Mouse (Mus musculus) left cerebral cortex, postnatal 14 days (tissue): ENCODE data around the gene Atf6. TPM values are rescaled to one million over a fixed set of nuclear protein-coding genes. Genes with fewer than 3 reads are reported as not detected.

ENCODE experiments used
- DNase-seq, 2 experiments: peaks; one replicate each; pipeline ENCODE4 v3.0.0; 2021 to 2022; ENCODE audit warnings: low spot score in 2 of 2, mixed read lengths in 1 of 2
- intact Hi-C: fragments of 180-260 bp; cut with DNase I; formaldehyde crosslinking; loops from one replicate; pipeline ENCODE4 v1.15.1; 2025
- total RNA-seq, 2 experiments: library from RNA; stranded (reverse); gene quantifications; 2 replicates each; pipeline ENCODE4 v1.2.3; 2021

Gene Atf6
- total RNA-seq, 2 experiments from 2014 or later = 33.2 to 34.6 TPM

- no peak for DNase-seq
- intact Hi-C loops = no loop called here
Measured at GRCm38 (mm10) chr1:170795741-170796347, 71.7 kb downstream of the Atf6 start.

- intact Hi-C loops = no loop called here
- DNase-seq = no peak
Measured at GRCm38 (mm10) chr1:170791542-170791941, 76.0 kb downstream of the Atf6 start.

DNA sequence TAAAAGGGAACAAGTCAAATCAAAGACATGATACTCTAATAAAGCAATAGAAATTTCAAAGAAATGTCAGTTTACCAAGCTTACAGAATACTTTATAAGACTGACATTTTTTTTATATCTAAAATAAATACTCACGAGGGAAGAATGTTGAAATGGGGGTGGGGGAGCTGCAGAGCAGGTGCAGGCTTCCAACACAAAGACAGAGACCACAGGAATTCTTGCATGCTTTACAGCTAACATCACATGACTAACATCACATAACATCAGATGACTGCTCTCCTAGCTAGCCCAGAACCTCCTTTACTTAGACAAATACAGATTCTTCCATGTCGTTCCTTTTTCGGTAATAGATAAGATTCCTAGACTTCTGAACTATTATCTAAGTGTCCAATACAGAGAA, 76.6 kb downstream of the Atf6 start:
- DNase-seq = no peak
- intact Hi-C loops = no loop called here

DNA sequence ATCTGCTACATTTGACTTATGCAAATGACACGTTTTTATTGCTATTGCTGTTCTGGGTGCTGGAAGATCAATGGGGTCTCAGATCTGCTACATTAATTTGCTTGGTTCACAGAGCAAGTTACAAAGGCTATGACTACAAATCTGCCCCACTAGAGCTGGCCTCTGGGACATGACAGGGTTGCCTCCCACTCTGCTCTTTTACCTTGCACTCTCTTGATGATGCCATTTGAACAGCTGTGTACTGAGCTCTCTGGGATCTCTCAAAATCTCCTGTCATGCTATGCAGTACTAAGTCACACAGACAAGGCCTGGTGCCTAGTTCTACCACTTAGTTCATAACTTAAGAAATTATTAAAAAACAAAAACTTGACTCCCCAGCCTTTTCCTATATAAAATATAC, 79.9 kb downstream of the Atf6 start:
- DNase-seq = no peak
- intact Hi-C loops = no loop called here

- intact Hi-C loops = no loop called here
- DNase-seq = no peak
Measured at GRCm38 (mm10) chr1:170786570-170787341, 80.8 kb downstream of the Atf6 start.

- intact Hi-C loops = no loop called here
- DNase-seq = no peak
Measured at GRCm38 (mm10) chr1:170777688-170778087, 89.9 kb downstream of the Atf6 start.

DNA sequence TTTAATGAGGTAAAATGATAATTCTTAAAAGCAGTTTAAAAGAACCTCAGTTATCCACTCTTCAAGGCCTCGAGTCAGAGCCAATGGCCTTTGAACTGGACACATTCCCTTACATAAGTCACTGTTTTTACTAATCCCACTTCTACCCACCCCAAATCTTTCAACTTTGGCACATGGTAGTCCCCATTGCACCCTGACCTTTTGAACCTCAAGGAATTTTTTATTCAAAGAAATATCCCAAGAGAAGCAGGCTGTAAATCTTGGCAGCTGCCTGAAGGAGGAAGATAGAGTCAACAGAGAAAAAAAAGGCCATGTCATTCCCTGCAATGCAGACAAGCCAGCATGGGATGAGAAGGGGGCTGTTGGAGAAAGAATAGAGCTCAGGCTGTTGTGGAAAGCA, 93.1 kb downstream of the Atf6 start:
- DNase-seq = no peak
- intact Hi-C loops = no loop called here

- intact Hi-C loops = no loop called here
- no peak for DNase-seq
Measured at GRCm38 (mm10) chr1:170773506-170773905, 94.1 kb downstream of the Atf6 start.

DNA sequence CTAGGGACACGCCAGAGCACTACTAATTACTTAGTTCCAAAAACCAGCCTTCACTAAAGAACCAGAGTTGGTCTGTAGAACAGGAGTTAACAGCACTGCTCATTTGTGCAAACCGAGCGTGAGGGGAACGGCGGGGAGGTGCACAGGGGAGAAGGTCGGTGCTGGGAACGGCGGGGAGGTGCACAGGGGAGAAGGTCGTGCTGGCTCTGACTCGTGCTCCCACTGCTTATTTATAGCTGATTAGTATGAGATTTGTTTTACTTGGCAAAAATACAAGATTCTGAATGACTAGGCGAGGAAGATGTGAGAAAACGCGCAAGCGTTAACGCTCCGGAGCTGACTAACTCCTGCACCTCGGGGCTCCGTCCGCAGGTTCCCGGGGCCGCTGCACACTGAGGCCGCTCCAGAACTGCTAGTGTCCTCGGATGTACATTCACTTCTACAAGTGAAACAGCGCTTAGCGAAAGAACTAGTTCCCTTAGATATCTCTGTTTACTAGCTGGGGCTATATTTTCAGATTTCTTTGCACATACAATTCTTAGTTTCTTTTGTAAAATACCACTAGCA, 96.1 kb downstream of the Atf6 start:
- intact Hi-C loops = no loop called here

GRCm38 (mm10) chr1:170770691-170771090, 96.9 kb downstream of the Atf6 start:
- no peak for DNase-seq
- intact Hi-C loops = no loop called here

More for the DNA sequence above, 96.1 kb downstream of the Atf6 start:
- DNase-seq = no peak

DNA sequence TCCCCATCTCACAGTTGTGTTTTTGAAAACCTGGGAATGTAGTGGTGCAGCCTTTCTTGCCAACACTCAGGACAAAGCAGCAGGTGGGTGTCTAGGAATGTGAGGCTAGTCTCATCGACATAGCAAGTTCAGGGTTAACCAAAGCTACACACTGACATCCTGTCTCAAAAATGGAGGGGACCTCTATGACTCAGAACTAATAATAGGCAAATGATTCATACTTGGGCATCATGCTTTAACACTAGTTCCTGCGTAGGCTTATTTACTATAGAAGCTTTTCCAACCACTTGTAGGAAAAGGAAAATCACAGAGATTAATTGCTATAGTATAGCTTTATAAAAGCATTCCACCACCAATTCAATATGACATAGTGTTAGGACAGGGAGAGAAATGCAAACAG, 100.6 kb downstream of the Atf6 start:
- DNase-seq = no peak

GRCm38 (mm10) chr1:170764798-170765197, 102.8 kb downstream of the Atf6 start:
- intact Hi-C loops = no loop called here
- DNase-seq = no peak

More for the DNA sequence above, 100.6 kb downstream of the Atf6 start:
- intact Hi-C loops = no loop called here

GRCm38 (mm10) chr1:170761634-170762033, 105.9 kb downstream of the Atf6 start:
- DNase-seq = no peak
- intact Hi-C loops = no loop called here

DNA sequence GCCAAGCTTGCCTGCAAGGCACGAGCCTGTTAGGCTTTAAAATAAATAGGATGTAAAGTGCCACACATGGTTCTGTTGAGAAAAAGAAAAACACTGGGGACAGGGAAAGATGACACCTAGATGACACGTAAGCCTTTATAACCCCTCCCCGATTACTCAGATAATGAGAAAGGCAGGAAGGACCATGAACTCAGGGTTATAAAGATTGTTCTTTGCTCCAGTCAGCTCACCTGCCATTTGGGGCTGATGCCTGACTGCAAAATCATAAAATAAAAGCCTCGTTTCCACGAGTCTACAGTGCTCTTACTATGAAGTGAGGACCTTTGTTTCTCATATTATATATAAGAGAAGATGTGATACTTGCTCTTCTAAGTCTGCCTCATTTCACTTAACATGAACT, 114.0 kb downstream of the Atf6 start:
- intact Hi-C loops = no loop called here
- DNase-seq = no peak

DNA sequence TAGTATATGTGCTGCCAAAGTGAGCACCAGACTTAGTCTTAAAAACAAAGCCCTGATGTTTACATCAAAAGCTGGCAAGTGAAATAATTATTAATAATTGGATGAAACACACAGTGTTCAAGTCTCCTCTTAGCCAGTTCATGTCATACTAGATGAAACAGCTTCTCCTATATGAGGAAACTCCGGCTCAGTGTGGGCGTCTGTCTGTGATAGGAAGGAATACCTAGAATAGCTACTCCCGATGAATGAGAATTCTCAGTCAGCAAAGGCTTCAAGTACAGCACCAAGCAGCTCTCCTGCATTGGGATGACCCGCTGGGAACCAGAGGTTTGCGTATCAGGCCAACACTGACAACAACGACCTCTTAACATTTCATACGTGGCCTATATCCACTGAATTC, 115.8 kb downstream of the Atf6 start:
- DNase-seq = peak in 1 of 2 experiments; percentile 26
- intact Hi-C loops = no loop called here

DNA sequence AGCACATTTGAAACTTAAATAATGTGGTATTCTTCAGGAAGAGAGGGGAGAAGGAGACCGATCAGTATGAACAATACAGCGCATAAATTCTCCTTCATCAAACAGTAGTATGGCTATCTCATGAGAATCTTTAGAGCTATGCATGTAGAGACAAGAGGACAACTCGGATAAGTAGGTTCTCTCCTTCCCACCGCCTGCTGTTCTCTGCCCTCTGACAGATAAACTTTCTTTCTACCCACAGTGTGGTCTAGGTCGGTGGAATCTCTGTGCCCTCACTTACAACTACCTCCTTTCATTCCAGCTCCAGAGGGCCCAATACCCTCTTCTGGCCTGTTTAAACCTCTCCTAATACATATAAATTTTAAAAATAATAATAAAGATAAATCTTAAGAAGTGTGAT, 121.0 kb downstream of the Atf6 start:
- no peak for DNase-seq

GRCm38 (mm10) chr1:170741497-170742246, 125.9 kb downstream of the Atf6 start:
- no peak for DNase-seq

More for the DNA sequence above, 121.0 kb downstream of the Atf6 start:
- intact Hi-C loops = no loop called here

DNA sequence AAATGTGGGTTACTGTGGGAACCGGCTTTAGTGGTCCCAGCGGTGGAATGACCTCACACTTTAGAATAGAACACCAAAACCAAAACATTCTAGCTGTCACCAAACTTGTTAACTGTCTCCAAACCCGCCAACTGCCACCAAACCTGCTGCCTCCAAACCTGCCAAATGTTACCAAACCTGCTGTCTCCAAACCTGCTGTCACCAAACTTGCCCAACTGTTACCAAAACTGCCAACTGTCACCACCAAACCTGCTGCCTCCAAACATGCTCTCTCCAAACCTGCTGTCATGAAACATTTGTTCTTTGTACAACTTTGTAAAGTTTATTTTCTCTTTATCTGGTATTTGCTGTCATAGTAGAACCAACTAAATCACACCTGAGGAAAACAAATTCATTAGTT, 132.7 kb downstream of the Atf6 start:
- intact Hi-C loops = no loop called here
- DNase-seq = no peak

More at GRCm38 (mm10) chr1:170741497-170742246, 125.9 kb downstream of the Atf6 start:
- intact Hi-C loops = no loop called here

GRCm38 (mm10) chr1:170732596-170732890, 135.0 kb downstream of the Atf6 start:
- no peak for DNase-seq
- intact Hi-C loops = no loop called here

DNA sequence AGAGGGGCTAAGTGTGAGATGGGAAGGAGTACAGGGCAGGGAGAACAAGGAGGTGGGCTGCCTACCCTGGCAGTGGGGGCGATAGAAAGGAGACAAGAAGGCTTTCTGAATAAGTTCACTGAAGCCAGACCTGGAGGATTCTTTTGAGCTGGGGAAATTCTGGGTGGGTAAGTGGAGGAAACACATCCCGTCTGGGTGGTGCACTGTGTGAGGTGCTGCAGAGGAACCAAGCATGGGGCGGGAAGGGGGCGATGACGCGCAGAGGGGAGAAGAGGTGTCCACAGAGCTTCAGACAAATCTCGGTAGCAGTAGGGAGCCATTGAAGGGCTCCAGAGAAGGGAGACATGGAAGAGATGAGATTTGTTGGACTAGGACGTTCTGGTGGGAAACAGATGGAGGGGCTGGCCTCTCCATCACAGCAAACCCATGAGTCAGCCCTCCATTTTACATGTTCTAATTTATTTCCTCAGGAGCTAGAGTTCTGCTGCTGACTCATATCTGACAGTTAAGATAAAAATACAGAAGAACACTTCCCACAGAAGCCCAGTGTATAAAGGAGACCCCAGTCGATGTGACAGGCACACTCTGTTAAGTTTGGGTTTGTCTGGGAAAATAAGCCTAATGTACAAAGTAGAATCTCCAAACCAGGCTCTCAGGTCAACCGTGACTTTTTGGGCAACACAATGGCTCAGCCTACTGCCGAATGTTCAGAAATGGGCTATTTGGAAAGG, 135.5 kb downstream of the Atf6 start:
- intact Hi-C loops = no loop called here
- DNase-seq = peak; percentile 26 to 50
